Mouse (Mus musculus) bone marrow macrophage, adult 2 months (primary cell): ENCODE measurements around the gene Ankrd13b.

Experiments used
- CTCF ChIP-seq: IDR thresholded peaks from 2 replicates; pipeline ENCODE4 v1.5.1; 2012; ENCODE audit warnings: low read depth, mild to moderate bottlenecking, low read length, moderate library complexity
- POLR2A ChIP-seq: IDR thresholded peaks from 2 replicates; pipeline ENCODE4 v1.6.1; 2012; ENCODE audit warnings: mild to moderate bottlenecking, low read depth, low read length, borderline replicate concordance

GRCm38 (mm10) chr11:77518051-77518798 lies 28.7 kb upstream of the Ankrd13b start:
- no peak for TF ChIP-seq CTCF
- no peak for TF ChIP-seq POLR2A
